Mouse (Mus musculus) myocyte (in vitro differentiated cells): ENCODE data around the gene Shisa2. TPM values are rescaled to one million over a fixed set of nuclear protein-coding genes. Genes with fewer than 3 reads are reported as not detected.
A peak's percentile ranks its signal among the peaks of the same experiment; 100 is the strongest.

Experiments used
- H3K27me3 ChIP-seq: one replicate; pipeline ENCODE4 v1.6.1; 2011; ENCODE audit not compliant: control insufficient read depth, insufficient read depth, insufficient read length
- H3K36me3 ChIP-seq: one replicate; pipeline ENCODE4 v1.6.1; 2011; ENCODE audit not compliant: control insufficient read depth, insufficient read depth
- H3K4me2 ChIP-seq: one replicate; pipeline ENCODE4 v1.6.1; 2011; ENCODE audit warnings: low read depth, control low read depth
- H3K4me3 ChIP-seq: one replicate; pipeline ENCODE4 v1.5.1; 2011; ENCODE audit warnings: mild to moderate bottlenecking, control low read depth, moderate library complexity
- H3K79me2 ChIP-seq: one replicate; pipeline ENCODE4 v1.6.1; 2011; ENCODE audit not compliant: control insufficient read depth, insufficient read depth
- H3ac ChIP-seq: one replicate; pipeline ENCODE4 v1.6.1; 2011; ENCODE audit not compliant: control insufficient read depth, insufficient read length
- CEBPB ChIP-seq: IDR thresholded peaks from 2 replicates; pipeline ENCODE4 v1.6.1; 2011; ENCODE audit warnings: mild to moderate bottlenecking, moderate library complexity; ENCODE audit not compliant: poor library complexity, insufficient read depth, severe bottlenecking
- E2F4 ChIP-seq: IDR thresholded peaks from one replicate; pipeline ENCODE4 v1.6.1; 2011; ENCODE audit warnings: mild to moderate bottlenecking, control low read depth, moderate library complexity; ENCODE audit not compliant: insufficient read depth
- MAX ChIP-seq: IDR thresholded peaks from one replicate; pipeline ENCODE4 v1.6.1; 2011; ENCODE audit warnings: low read depth, mild to moderate bottlenecking, control low read depth
- MYOD1 ChIP-seq, 3 experiments: IDR thresholded peaks; one replicate each; pipeline ENCODE4 v1.6.1; 2011; ENCODE audit warnings: control low read depth in 2 of 3, low read depth in 2 of 3, mild to moderate bottlenecking in 2 of 3, moderate library complexity in 1 of 3; ENCODE audit not compliant: insufficient read length in 2 of 3, control insufficient read depth in 1 of 3
- MYOG ChIP-seq, 3 experiments: IDR thresholded peaks; one replicate each; pipeline ENCODE4 v1.6.1; 2011; ENCODE audit warnings: control low read depth in 2 of 3, low read depth in 2 of 3, mild to moderate bottlenecking in 2 of 3; ENCODE audit not compliant: insufficient read length in 2 of 3, control insufficient read depth in 1 of 3, insufficient read depth in 1 of 3
- POLR2A ChIP-seq: IDR thresholded peaks from one replicate; pipeline ENCODE4 v1.6.1; 2011; ENCODE audit warnings: low read depth, mild to moderate bottlenecking, control low read depth, moderate library complexity; ENCODE audit not compliant: insufficient read length
- POLR2AphosphoS2 ChIP-seq: IDR thresholded peaks from one replicate; pipeline ENCODE4 v1.6.1; 2011; ENCODE audit warnings: low read depth, control low read depth; ENCODE audit not compliant: insufficient read length
- REST ChIP-seq: IDR thresholded peaks from one replicate; pipeline ENCODE4 v1.6.1; 2011; ENCODE audit warnings: mild to moderate bottlenecking, control low read depth, moderate library complexity; ENCODE audit not compliant: insufficient read depth, insufficient read length
- SRF ChIP-seq: IDR thresholded peaks from one replicate; pipeline ENCODE4 v1.6.1; 2011; ENCODE audit warnings: low read depth; ENCODE audit not compliant: control insufficient read depth, insufficient read length
- TCF12 ChIP-seq: IDR thresholded peaks from one replicate; pipeline ENCODE4 v1.6.1; 2011; ENCODE audit warnings: mild to moderate bottlenecking, control low read depth; ENCODE audit not compliant: poor library complexity, insufficient read depth, severe bottlenecking
- TCF3 ChIP-seq: IDR thresholded peaks from one replicate; pipeline ENCODE4 v1.6.1; 2011; ENCODE audit warnings: low read depth, control low read depth; ENCODE audit not compliant: insufficient read length
- USF1 ChIP-seq: IDR thresholded peaks from one replicate; pipeline ENCODE4 v1.6.1; 2011; ENCODE audit warnings: low read depth, mild to moderate bottlenecking, control low read depth, moderate library complexity
- polyA plus RNA-seq: library from polyadenylated mRNA; unstranded; fragments of >200 nt; fragmentation: generic; extraction: Trizol; gene quantifications from one replicate; pipeline ENCODE4 v1.2.1, GENCODE M21; 2012; ENCODE audit warnings: missing spikeins

The Shisa2 gene
- polyA plus RNA-seq, 1 experiment, result 4.3 TPM

GRCm38 (mm10) chr14:59675330-59675729 is 50.2 kb downstream of the Shisa2 start:
- Histone ChIP-seq H3K4me3 (no peak overlapping the region), H3K36me3 (no peaks in the 10 kb centered on the region), H3K4me2 (no peak overlapping the region), H3K79me2 (no peaks in the 10 kb centered on the region), H3K27me3 (peaks cover 6% of the 10 kb centered on the region), H3ac (no peak overlapping the region)
- peak in 1 of 3 experiments; percentile 14 for TF ChIP-seq MYOG (IDR thresholded peaks at IDR 0.05; ENCODE audit: control insufficient read depth in 1 of 3, insufficient read depth in 1 of 3, insufficient read length in 2 of 3, low read depth in 2 of 3)
- TF ChIP-seq POLR2A, result no peak

GRCm38 (mm10) chr14:59677598-59678003 is 52.5 kb downstream of the Shisa2 start:
- H3K4me3 ChIP-seq, result no peak overlapping the region
- no peaks in the 10 kb centered on the region for H3K36me3 ChIP-seq
- no peak overlapping the region for H3ac ChIP-seq
- no peaks in the 10 kb centered on the region for H3K79me2 ChIP-seq
- H3K27me3 ChIP-seq, result peaks cover 6% of the 10 kb centered on the region
- H3K4me2 ChIP-seq, result no peak overlapping the region
- TF ChIP-seq TCF12, result no peak
- TF ChIP-seq TCF3, result no peak
- no peak for TF ChIP-seq SRF
- TF ChIP-seq CEBPB, result no peak
- TF ChIP-seq E2F4, result no peak
- TF ChIP-seq MYOG (IDR thresholded peaks at IDR 0.05; ENCODE audit: control insufficient read depth in 1 of 3, insufficient read depth in 1 of 3, insufficient read length in 2 of 3, low read depth in 2 of 3), result no peak
- no peak for TF ChIP-seq USF1
- no peak for TF ChIP-seq POLR2A
- no peak for TF ChIP-seq MYOD1 (IDR thresholded peaks at IDR 0.05; ENCODE audit: control insufficient read depth in 1 of 3, insufficient read length in 2 of 3, low read depth in 2 of 3)
- no peak for TF ChIP-seq MAX
- no peak for TF ChIP-seq REST
- no peak for TF ChIP-seq POLR2AphosphoS2

Other genes starting within 250 kb of the Shisa2 start
- 0.07 TPM for gene Phf11c, start 229.9 kb upstream of the Shisa2 start, polyA plus RNA-seq
- gene Setdb2, start 184.4 kb upstream of the Shisa2 start, polyA plus RNA-seq, result 2.2 TPM
- 8.3 TPM for gene Cab39l, start 184.3 kb upstream of the Shisa2 start, polyA plus RNA-seq
- gene Cdadc1, start 27.3 kb upstream of the Shisa2 start, polyA plus RNA-seq, result 10.5 TPM